Mouse (Mus musculus) thymus, postnatal 0 days (tissue): ENCODE data around the gene Nenf. TPM values are rescaled to one million over a fixed set of nuclear protein-coding genes. Genes with fewer than 3 reads are reported as not detected.

ENCODE experiments used
- polyA plus RNA-seq: library from polyadenylated mRNA; unstranded; fragments of >200 nt; fragmentation: Nextera tagmentation; extraction: Ambion mirVana; gene quantifications from 2 replicates; pipeline ENCODE4 v1.2.1, GENCODE M21; 2015

Gene Nenf
- polyA plus RNA-seq, 1 experiment from 2014 or later, result 47.2 TPM

Other genes with a start within 250 kb of the Nenf start
- gene Batf3, start 220.3 kb downstream of the Nenf start, polyA plus RNA-seq, result 3.2 and 3.6 TPM in 2 replicates
- gene Fam71a, start 153.4 kb downstream of the Nenf start, polyA plus RNA-seq, result not detected in 2 replicates
- gene Atf3, start 100.2 kb downstream of the Nenf start, polyA plus RNA-seq, result 1.4 and 2.1 TPM in 2 replicates
- 20.3 and 21.4 TPM in 2 replicates for gene Tmem206, start 7.7 kb upstream of the Nenf start, polyA plus RNA-seq
- 64.4 and 79.1 TPM in 2 replicates for gene Ppp2r5a, start 85.1 kb upstream of the Nenf start, polyA plus RNA-seq